8 mouse cellular contexts compared by ENCODE assay signal in genomic region chr9:122886372-122887179, GRCm38 (mm10). TPM values are rescaled to one million over a fixed set of nuclear protein-coding genes. Genes with fewer than 3 reads are reported as not detected.
DNase-seq lines count a peak whose midpoint lies in the region; ATAC-seq and TF ChIP-seq lines count a peak whose summit lies in the region.

No protein-coding gene starts in this region.

- peak; percentile 87 for DNase-seq in A20 (ENCODE audit: low read depth, low spot score)
- DNase-seq in heart, adult 8-10 months (ENCODE audit: low spot score): peak; percentile 49
- DNase-seq in kidney, adult 8-10 months: peak; percentile 66 to 69
- peak; percentile 90 for DNase-seq in midbrain, embryonic 14.5 days
- peak; percentile 33 for DNase-seq in spleen, adult 12 weeks (ENCODE audit: low spot score)

- peak; percentile 90 for ATAC-seq in limb, embryonic 13.5 days (ENCODE audit: low FRiP score, low read depth)
- ATAC-seq in midbrain, embryonic 14.5 days (ENCODE audit: low FRiP score, low TSS enrichment): peak; percentile 64

- TF ChIP-seq POLR2A in bone marrow, adult 2 months (IDR thresholded peaks at IDR 0.05; ENCODE audit: borderline replicate concordance, control insufficient read depth, low read depth, low read length): peak; percentile 35; the same call in 1 of the 2 replicates
- TF ChIP-seq POLR2A in embryonic fibroblast, embryonic 13.5 days (IDR thresholded peaks at IDR 0.05; ENCODE audit: low read depth, low read length): peak; percentile 82

- 6% methylated on average over 54 of the region's 54 CpGs for WGBS in bone marrow, adult 2 months
- 6% methylated on average over 54 of the region's 54 CpGs for WGBS in limb, embryonic 13.5 days
- 7% methylated on average over 54 of the region's 54 CpGs for WGBS in midbrain, embryonic 14.5 days

- peak overlapping the region; percentile 76 for H3K4me2 ChIP-seq in limb, embryonic 13.5 days (replicated peaks)
- peak overlapping the region; percentile 88 for H3K4me2 ChIP-seq in midbrain, embryonic 14.5 days (ENCODE audit: low read length)

- H3K4me3 ChIP-seq in bone marrow, adult 2 months (replicated peaks; ENCODE audit: control insufficient read depth, low read depth, low read length): peak overlapping the region; percentile 72
- H3K4me3 ChIP-seq in embryonic fibroblast, embryonic 13.5 days (ENCODE audit: insufficient read depth, low read length): peak overlapping the region; percentile 94
- H3K4me3 ChIP-seq in limb, embryonic 13.5 days: peak overlapping the region; percentile 76
- peak overlapping the region; percentile 74 for H3K4me3 ChIP-seq in midbrain, embryonic 14.5 days (replicated peaks; ENCODE audit: low read depth, low read length)

- peak overlapping the region; percentile 90 for H3K9ac ChIP-seq in limb, embryonic 13.5 days
- H3K9ac ChIP-seq in midbrain, embryonic 14.5 days (replicated peaks; ENCODE audit: low read length): peak overlapping the region; percentile 71

- no peaks in the 10 kb centered on the region for H3K4me1 ChIP-seq in bone marrow, adult 2 months (ENCODE audit: control insufficient read depth, insufficient read depth, low read length)
- H3K4me1 ChIP-seq in embryonic fibroblast, embryonic 13.5 days (ENCODE audit: control insufficient read depth, insufficient read depth, low read length): 0 out of 2 replicates have a peak, but pooled peaks cover 3% of the 10 kb centered on the region
- H3K4me1 ChIP-seq in limb, embryonic 13.5 days: peaks cover 4% of the 10 kb centered on the region; the same call in 1 of the 2 replicates
- peaks cover 6% of the 10 kb centered on the region; the same call in 1 of the 2 replicates for H3K4me1 ChIP-seq in midbrain, embryonic 14.5 days (ENCODE audit: control insufficient read depth, insufficient read depth, low read length)

- peaks cover 25% of the 10 kb centered on the region for H3K36me3 ChIP-seq in limb, embryonic 13.5 days
- H3K36me3 ChIP-seq in midbrain, embryonic 14.5 days (ENCODE audit: control insufficient read depth, insufficient read depth, low read length): 0 out of 2 replicates have a peak, but pooled peaks cover 5% of the 10 kb centered on the region

- H3K9me3 ChIP-seq in limb, embryonic 13.5 days: no peaks in the 10 kb centered on the region
- 0 out of 2 replicates have a peak, but pooled peaks cover 3% of the 10 kb centered on the region for H3K9me3 ChIP-seq in midbrain, embryonic 14.5 days (ENCODE audit: control insufficient read depth, low read length)

- H3K27me3 ChIP-seq in limb, embryonic 13.5 days: no peaks in the 10 kb centered on the region
- H3K27me3 ChIP-seq in midbrain, embryonic 14.5 days (ENCODE audit: control insufficient read depth, insufficient read depth, low read length): no peaks in the 10 kb centered on the region

- H3K27ac ChIP-seq in bone marrow, adult 2 months (ENCODE audit: control insufficient read depth, insufficient read depth, low read depth, low read length, poor library complexity): peak overlapping the region; percentile 0; the same call in 1 of the 2 replicates
- no peak overlapping the region for H3K27ac ChIP-seq in embryonic fibroblast, embryonic 13.5 days (ENCODE audit: insufficient read depth, low read length)
- peak overlapping the region; percentile 48; the same call in 1 of the 2 replicates for H3K27ac ChIP-seq in limb, embryonic 13.5 days
- peak overlapping the region; percentile 68 for H3K27ac ChIP-seq in midbrain, embryonic 14.5 days (replicated peaks; ENCODE audit: low read depth, low read length)

- TF ChIP-seq CTCF in bone marrow, adult 2 months (IDR thresholded peaks at IDR 0.05; ENCODE audit: control insufficient read depth, insufficient read depth, low read length): no peak
- no peak for TF ChIP-seq CTCF in embryonic fibroblast, embryonic 13.5 days (IDR thresholded peaks at IDR 0.05; ENCODE audit: borderline replicate concordance, insufficient read depth, low read length)

RNA-seq across cellular contexts. Expression of gene Zkscan7, which starts 1.1 kb away (rescaled TPM):
- polyA plus RNA-seq in bone marrow, adult 2 months (2011; ENCODE audit: insufficient read depth, insufficient read length, low replicate concordance, missing spikeins): 0.40 and 1.5 TPM in 2 replicates
- polyA plus RNA-seq in embryonic fibroblast, embryonic 13.5 days (2011; ENCODE audit: insufficient read length, low read depth, missing spikeins): 4.8 and 4.9 TPM in 2 replicates
- total RNA-seq in heart, adult 8-10 months (2022): 1 to 10 TPM; 4.1 to 7.8 (median 6.6) TPM
- 3.7 and 4.9 TPM in 2 replicates for polyA plus RNA-seq in limb, embryonic 13.5 days (2015; fragmentation: Nextera tagmentation; extraction: Ambion mirVana)
- 2.1 and 2.7 TPM in 2 replicates for polyA plus RNA-seq in midbrain, embryonic 14.5 days (2014; fragmentation: Nextera tagmentation; extraction: Ambion mirVana)

RNA-seq across cellular contexts. Expression of gene Zfp445, which starts 20.8 kb away (rescaled TPM):
- polyA plus RNA-seq in bone marrow, adult 2 months (2011; ENCODE audit: insufficient read depth, insufficient read length, low replicate concordance, missing spikeins): 11.4 and 26.8 TPM in 2 replicates
- polyA plus RNA-seq in embryonic fibroblast, embryonic 13.5 days (2011; ENCODE audit: insufficient read length, low read depth, missing spikeins): 74.3 and 83.7 TPM in 2 replicates
- total RNA-seq in heart, adult 8-10 months (2022): 10 to 100 TPM; 66.2 to 94.7 (median 75.8) TPM
- polyA plus RNA-seq in limb, embryonic 13.5 days (2015; fragmentation: Nextera tagmentation; extraction: Ambion mirVana): 75.2 and 88.0 TPM in 2 replicates
- polyA plus RNA-seq in midbrain, embryonic 14.5 days (2014; fragmentation: Nextera tagmentation; extraction: Ambion mirVana): 71.5 and 112 TPM in 2 replicates

RNA-seq across cellular contexts. Expression of gene Zfp105, which starts 36.3 kb away (rescaled TPM):
- 1.8 TPM in 1 of 2 replicates, not detected in the other for polyA plus RNA-seq in bone marrow, adult 2 months (2011; ENCODE audit: insufficient read depth, insufficient read length, low replicate concordance, missing spikeins)
- polyA plus RNA-seq in embryonic fibroblast, embryonic 13.5 days (2011; ENCODE audit: insufficient read length, low read depth, missing spikeins): 7.8 and 10.5 TPM in 2 replicates
- 1 to 10 TPM; 1.0 to 2.3 (median 1.5) TPM for total RNA-seq in heart, adult 8-10 months (2022)
- 29.6 and 32.2 TPM in 2 replicates for polyA plus RNA-seq in limb, embryonic 13.5 days (2015; fragmentation: Nextera tagmentation; extraction: Ambion mirVana)
- polyA plus RNA-seq in midbrain, embryonic 14.5 days (2014; fragmentation: Nextera tagmentation; extraction: Ambion mirVana): 19.2 and 25.4 TPM in 2 replicates

RNA-seq across cellular contexts. Expression of gene Gm35549, which starts 42.7 kb away (rescaled TPM):
- polyA plus RNA-seq in bone marrow, adult 2 months (2011; ENCODE audit: insufficient read depth, insufficient read length, low replicate concordance, missing spikeins): not detected in 2 replicates
- not detected in 2 replicates for polyA plus RNA-seq in embryonic fibroblast, embryonic 13.5 days (2011; ENCODE audit: insufficient read length, low read depth, missing spikeins)
- not detected for total RNA-seq in heart, adult 8-10 months (2022)
- polyA plus RNA-seq in limb, embryonic 13.5 days (2015; fragmentation: Nextera tagmentation; extraction: Ambion mirVana): 0.34 and 0.67 TPM in 2 replicates
- polyA plus RNA-seq in midbrain, embryonic 14.5 days (2014; fragmentation: Nextera tagmentation; extraction: Ambion mirVana): 0.63 and 0.88 TPM in 2 replicates

Comparison
In these comparisons a context has a peak if more than half of its experiments do, and no peak if none do; other contexts are left out.
1. DNase-seq: peak in every context shown above with its lines; median percentile 90 in midbrain, embryonic 14.5 days; 87 in A20; 68 in kidney, adult 8-10 months; 49 in heart, adult 8-10 months; 33 in spleen, adult 12 weeks.